Mouse (Mus musculus): ENCODE data around the gene Pnliprp1.

Pnliprp1 gene

GRCm38 (mm10) chr19:58783938-58784337 is 55.3 kb downstream of the Pnliprp1 start:
- no peak for DNase-seq

DNA sequence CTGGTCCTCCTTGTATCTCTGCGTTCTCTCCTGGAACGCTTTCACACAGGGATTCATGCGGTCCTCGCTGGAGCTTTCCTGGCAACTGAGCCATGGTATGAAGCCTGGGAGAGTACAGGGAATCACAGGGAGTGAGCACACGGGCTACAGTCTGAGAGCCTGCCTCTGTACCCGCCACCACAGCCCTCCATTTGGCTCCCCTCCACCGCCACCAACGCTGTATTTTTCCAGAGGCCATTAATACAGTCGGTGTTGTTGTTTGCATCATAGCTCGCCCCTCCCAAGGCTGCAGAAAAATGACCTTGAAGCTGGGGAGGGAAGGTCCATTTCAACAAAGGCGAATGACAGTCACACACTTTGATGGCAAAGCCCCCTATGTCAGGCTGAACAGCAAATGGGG is 60.5 kb downstream of the Pnliprp1 start:
- DNase-seq, result no peak
